Mouse (Mus musculus) ES-E14 (cell line): Measurements from ENCODE around the gene Olfr313. TPM values are rescaled to one million over a fixed set of nuclear protein-coding genes. Genes with fewer than 3 reads are reported as not detected.
"Not testable (repeated sequence)": the region's sequence is repeated elsewhere in the genome, so short reads cannot be mapped to it uniquely, and the experiment has no call there.

Experiments used
- DNase-seq: peaks from one replicate; pipeline ENCODE4 v3.0.0-alpha.2; 2013; ENCODE audit warnings: low read depth, low spot score
- H3K27ac ChIP-seq: 2 replicates; pipeline ENCODE4 v1.5.1; 2012; ENCODE audit warnings: low read depth, mild to moderate bottlenecking, low read length, moderate library complexity, mixed read lengths; ENCODE audit not compliant: poor library complexity, insufficient read depth, severe bottlenecking
- H3K36me3 ChIP-seq: 2 replicates; pipeline ENCODE4 v1.6.1; 2012; ENCODE audit warnings: mild to moderate bottlenecking, low read length, moderate library complexity, mixed read lengths; ENCODE audit not compliant: control insufficient read depth, poor library complexity, insufficient read depth, severe bottlenecking
- H3K4me1 ChIP-seq, 2 experiments: fragments of 150-350 bp in 1 of 2; sonication (generic) in 1 of 2; 2 replicates each; pipeline ENCODE4 v1.6.1; 2012; ENCODE audit warnings: low read length in 2 of 2, mild to moderate bottlenecking in 1 of 2, mixed read lengths in 1 of 2; ENCODE audit not compliant: control insufficient read depth in 2 of 2, insufficient read depth in 2 of 2, poor library complexity in 1 of 2
- H3K4me3 ChIP-seq, 2 experiments: fragments of 150-350 bp in 1 of 2; sonication (generic) in 1 of 2; 2 replicates each; pipeline ENCODE4 v1.5.1; 2012; ENCODE audit warnings: low read length in 2 of 2, low read depth in 1 of 2, mild to moderate bottlenecking in 1 of 2, mixed read lengths in 1 of 2; ENCODE audit not compliant: insufficient read depth in 1 of 2, poor library complexity in 1 of 2, severe bottlenecking in 1 of 2
- H3K9ac ChIP-seq: 2 replicates; pipeline ENCODE4 v1.6.1; 2012; ENCODE audit warnings: low read depth, mild to moderate bottlenecking, low read length, mixed read lengths; ENCODE audit not compliant: poor library complexity, insufficient read depth, severe bottlenecking
- H3K9me3 ChIP-seq: fragments of 150-350 bp; sonication (generic); 2 replicates; pipeline ENCODE4 v1.6.1; 2012; ENCODE audit warnings: low read depth, mild to moderate bottlenecking, low read length; ENCODE audit not compliant: control insufficient read depth, insufficient read depth
- CHD2 ChIP-seq: IDR thresholded peaks from 2 replicates; pipeline ENCODE4 v1.6.1; 2014; ENCODE audit warnings: mild to moderate bottlenecking, low read depth, low read length, inconsistent platforms
- HCFC1 ChIP-seq: IDR thresholded peaks from 2 replicates; pipeline ENCODE4 v1.6.1; 2012; ENCODE audit warnings: low read length, inconsistent platforms, borderline replicate concordance; ENCODE audit not compliant: insufficient read depth
- MAFK ChIP-seq: IDR thresholded peaks from 2 replicates; pipeline ENCODE4 v1.6.1; 2014; ENCODE audit warnings: mild to moderate bottlenecking, low read depth, low read length, inconsistent platforms; ENCODE audit not compliant: insufficient read depth
- ZC3H11A ChIP-seq: IDR thresholded peaks from 2 replicates; pipeline ENCODE4 v1.6.1; 2012; ENCODE audit warnings: low read depth, mild to moderate bottlenecking, inconsistent platforms, low read length, borderline replicate concordance
- ZNF384 ChIP-seq: IDR thresholded peaks from 2 replicates; pipeline ENCODE4 v1.6.1; 2012; ENCODE audit warnings: low read depth, low read length, inconsistent platforms
- in situ Hi-C, 2 experiments: fragments of 600-800 bp; cut with MboI; formaldehyde crosslinking; loops; one replicate each; pipeline ENCODE4 v1.15.1; 2025; ENCODE audit warnings: low sequenced_read_pairs in 2 of 2, inconsistent platforms in 1 of 2; ENCODE audit not compliant: unreplicated experiment in 2 of 2
- total RNA-seq: library from RNA; depleted of rRNA; stranded (reverse); fragments of 300-350 nt; gene quantifications from 2 replicates; pipeline ENCODE4 v1.2.3, GENCODE M21; 2012

Gene Olfr313
- total RNA-seq, 1 experiment: not detected

DNA sequence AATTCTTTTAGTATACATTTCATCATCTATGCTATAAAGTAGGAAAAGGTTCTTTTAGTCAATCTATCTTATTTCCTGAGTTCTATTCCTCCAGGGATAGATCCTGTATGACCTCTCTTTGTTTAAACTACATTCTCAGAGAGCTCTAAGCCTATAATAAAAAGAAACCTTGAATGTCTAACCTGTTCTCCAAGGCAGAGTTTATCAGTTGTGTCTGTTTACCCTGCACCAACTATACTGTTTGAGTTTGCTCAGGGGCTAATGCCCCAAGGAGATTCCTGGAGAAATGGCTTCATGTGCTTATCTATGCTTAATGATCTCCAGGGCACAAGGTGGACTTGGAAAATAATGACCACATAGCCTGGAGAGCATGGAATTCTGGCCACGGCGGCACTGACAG, 10.4 kb upstream of the Olfr313 start:
- H3K36me3 ChIP-seq: no peaks in the 10 kb centered on the region
- no peak for DNase-seq
- no peak overlapping the region for H3K27ac ChIP-seq
- H3K9me3 ChIP-seq: no peaks in the 10 kb centered on the region
- peaks cover 0 to 5% of the 10 kb centered on the region in 2 experiments; a peak in 1 of 4 replicates for H3K4me1 ChIP-seq
- in situ Hi-C loops: no loop called here
- H3K4me3 ChIP-seq: no peak overlapping the region
- H3K9ac ChIP-seq: no peak overlapping the region
- TF ChIP-seq MAFK: no peak
- TF ChIP-seq ZNF384: no peak
- no peak for TF ChIP-seq ZC3H11A

DNA sequence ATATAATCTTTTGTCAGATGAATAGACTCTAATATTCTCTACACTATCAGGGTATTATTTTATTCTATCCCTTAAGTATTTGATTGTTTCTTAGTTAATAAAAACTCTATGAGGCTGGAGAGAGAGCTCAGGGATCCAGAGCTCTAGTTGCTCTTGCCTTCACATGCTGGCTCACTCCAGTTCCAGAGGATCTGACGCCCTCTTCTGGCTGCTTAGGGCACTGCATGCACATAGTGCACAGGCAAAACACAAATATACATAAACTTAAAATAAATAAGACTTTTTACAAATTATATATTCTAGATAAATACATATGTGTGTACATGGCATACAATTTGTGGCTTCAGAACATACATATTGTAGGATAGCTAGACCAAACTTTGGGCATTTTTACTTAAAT, 2.8 kb upstream of the Olfr313 start:
- no peaks in the 10 kb centered on the region for H3K4me1 ChIP-seq
- no peak for TF ChIP-seq CHD2
- TF ChIP-seq ZC3H11A: peak; percentile 60
- no peak for TF ChIP-seq ZNF384
- TF ChIP-seq HCFC1: no peak
- TF ChIP-seq MAFK: no peak
- H3K9ac ChIP-seq: no peak overlapping the region
- H3K27ac ChIP-seq: no peak overlapping the region
- H3K36me3 ChIP-seq: no peaks in the 10 kb centered on the region
- in situ Hi-C loops: no loop called here
- H3K9me3 ChIP-seq: no peaks in the 10 kb centered on the region
- H3K4me3 ChIP-seq: no peak overlapping the region
- DNase-seq: peak; percentile 21

DNA sequence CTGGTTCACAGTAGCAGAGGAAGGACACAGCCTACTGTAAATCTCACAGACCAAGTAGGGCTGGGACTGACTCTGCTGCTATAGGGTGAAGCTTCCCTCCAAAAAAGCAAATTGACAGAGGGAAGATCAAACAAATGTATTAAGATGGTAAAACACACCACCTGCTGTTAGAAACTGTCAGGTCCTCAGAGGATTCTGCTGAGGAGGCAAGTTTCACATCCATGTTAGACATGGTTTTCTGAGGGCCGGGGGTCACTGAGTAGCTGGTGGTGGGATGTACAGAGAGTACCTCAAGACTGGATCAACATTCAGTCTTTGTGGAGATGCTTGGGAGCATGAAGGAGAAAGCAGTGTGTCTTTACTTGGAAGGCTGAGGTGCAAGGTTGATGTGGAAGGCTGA, 876 bp downstream of the Olfr313 start:
- in situ Hi-C loops: no loop called here
- H3K9ac ChIP-seq: no peak overlapping the region
- H3K9me3 ChIP-seq: no peaks in the 10 kb centered on the region
- H3K4me3 ChIP-seq: no peak overlapping the region
- TF ChIP-seq MAFK (peak; percentile 81), ZNF384 (no peak), CHD2 (no peak), HCFC1 (no peak)
- no peaks in the 10 kb centered on the region for H3K4me1 ChIP-seq
- no peak for DNase-seq
- H3K36me3 ChIP-seq: no peaks in the 10 kb centered on the region
- H3K27ac ChIP-seq: no peak overlapping the region

GRCm38 (mm10) chr11:58828937-58829336, 14.1 kb downstream of the Olfr313 start, which contains the start of gene Olfr312:
Gene Olfr312, plus strand, starts transcription at chr11:58829237.
- H3K27ac ChIP-seq, H3K4me1 ChIP-seq, H3K9ac ChIP-seq, DNase-seq, H3K4me3 ChIP-seq, H3K9me3 ChIP-seq, H3K36me3 ChIP-seq, in situ Hi-C loops: not testable (repeated sequence)

GRCm38 (mm10) chr11:58829764-58830163, 15.0 kb downstream of the Olfr313 start:
- in situ Hi-C loops: no loop called here
- no peak for DNase-seq
- no peaks in the 10 kb centered on the region for H3K36me3 ChIP-seq
- no peak overlapping the region for H3K9ac ChIP-seq
- H3K9me3 ChIP-seq: no peaks in the 10 kb centered on the region
- no peak overlapping the region for H3K27ac ChIP-seq
- no peaks in the 10 kb centered on the region for H3K4me1 ChIP-seq
- TF ChIP-seq MAFK (no peak), ZC3H11A (no peak), HCFC1 (no peak), ZNF384 (no peak), CHD2 (no peak)
- no peak overlapping the region for H3K4me3 ChIP-seq

DNA sequence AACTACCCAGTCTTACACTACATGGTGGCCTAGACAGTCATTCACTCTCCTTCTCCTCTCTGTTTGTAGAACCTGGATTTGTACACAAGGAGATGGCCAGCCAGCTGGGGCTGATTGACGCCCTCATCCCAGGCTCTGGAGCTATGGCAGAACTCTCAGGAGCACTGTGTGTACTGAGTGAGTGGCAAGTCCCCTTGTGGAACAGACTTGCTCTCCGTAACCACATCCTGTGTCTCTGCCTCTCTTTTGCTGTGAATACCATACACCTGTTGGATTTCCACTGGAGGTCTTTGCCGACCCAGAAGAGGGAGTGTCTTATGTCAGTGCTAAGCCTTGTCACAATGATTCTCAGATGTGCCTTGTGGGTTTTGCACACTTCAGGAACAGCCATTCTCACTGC, 17.7 kb downstream of the Olfr313 start:
- H3K9me3 ChIP-seq, H3K4me3 ChIP-seq, H3K4me1 ChIP-seq, H3K27ac ChIP-seq, in situ Hi-C loops, DNase-seq, H3K36me3 ChIP-seq, H3K9ac ChIP-seq: not testable (repeated sequence)

GRCm38 (mm10) chr11:58838951-58839350, 24.2 kb downstream of the Olfr313 start, which contains the start of gene Olfr311:
Gene Olfr311, plus strand, starts transcription at chr11:58839251.
- H3K36me3 ChIP-seq, H3K4me1 ChIP-seq, H3K4me3 ChIP-seq, H3K27ac ChIP-seq, DNase-seq, H3K9ac ChIP-seq, H3K9me3 ChIP-seq, in situ Hi-C loops: not testable (repeated sequence)
